Comparison of ENCODE assay signal across 23 mouse cellular contexts in genomic region chr1:134168985-134169697, GRCm38 (mm10). TPM values are rescaled to one million over a fixed set of nuclear protein-coding genes. Genes with fewer than 3 reads are reported as not detected.
DNase-seq lines count a peak whose midpoint lies in the region; ATAC-seq and TF ChIP-seq lines count a peak whose summit lies in the region.
"Had no signal": no experiment of that assay in that cellular context is flagged by ENCODE, and none has a peak within 500 bp of the region (broad histone marks: within the 10 kb centered on the region; RNA-seq: fewer than 3 reads in every experiment).

No protein-coding gene starts in this region.

- H3K4me2 ChIP-seq in intestine, postnatal 0 days (replicated peaks; ENCODE audit: low read depth), result no peak overlapping the region
- no peak overlapping the region for H3K4me2 ChIP-seq in intestine, embryonic 16.5 days (ENCODE audit: low read depth, low read length)
- no peak overlapping the region for H3K4me2 ChIP-seq in stomach, embryonic 16.5 days (ENCODE audit: low read depth, low read length)
- H3K4me2 ChIP-seq: embryonic facial prominence, embryonic 13.5 days; embryonic facial prominence, embryonic 15.5 days; forebrain, embryonic 12.5 days had no signal

- TF ChIP-seq CTCF in intestine, postnatal 0 days (IDR thresholded peaks at IDR 0.05; ENCODE audit: low read depth), result no peak
- TF ChIP-seq CTCF in small intestine, adult 2 months (IDR thresholded peaks at IDR 0.05; ENCODE audit: extremely low read depth, insufficient read length, insufficient replicate concordance, low read depth, low read length), result no peak

- H3K36me3 ChIP-seq in intestine, postnatal 0 days (ENCODE audit: control insufficient read depth, insufficient read depth), result no peaks in the 10 kb centered on the region
- H3K36me3 ChIP-seq in intestine, embryonic 16.5 days (ENCODE audit: control insufficient read depth, insufficient read depth, low read length), result no peaks in the 10 kb centered on the region
- H3K36me3 ChIP-seq in small intestine, adult 2 months (ENCODE audit: control insufficient read depth, insufficient read depth, low read length), result no peaks in the 10 kb centered on the region
- no peaks in the 10 kb centered on the region for H3K36me3 ChIP-seq in stomach, embryonic 16.5 days (ENCODE audit: control insufficient read depth, insufficient read depth, low read length)
- H3K36me3 ChIP-seq: embryonic facial prominence, embryonic 13.5 days; embryonic facial prominence, embryonic 15.5 days; forebrain, embryonic 10.5 days; forebrain, embryonic 12.5 days had no signal

- H3K4me3 ChIP-seq in intestine, postnatal 0 days (ENCODE audit: low read depth, low read length), result no peak overlapping the region
- no peak overlapping the region for H3K4me3 ChIP-seq in intestine, embryonic 16.5 days (ENCODE audit: low read length)
- H3K4me3 ChIP-seq in small intestine, adult 2 months (ENCODE audit: low read depth, low read length), result no peak overlapping the region
- no peak overlapping the region for H3K4me3 ChIP-seq in stomach, embryonic 16.5 days (replicated peaks; ENCODE audit: low read length)
- H3K4me3 ChIP-seq: embryonic facial prominence, embryonic 13.5 days; embryonic facial prominence, embryonic 15.5 days; erythroblast, embryonic 14.5 days; forebrain, embryonic 10.5 days; forebrain, embryonic 12.5 days had no signal

- no peak overlapping the region for H3K27ac ChIP-seq in intestine, postnatal 0 days (ENCODE audit: low read depth, low read length)
- no peak overlapping the region for H3K27ac ChIP-seq in intestine, embryonic 16.5 days (ENCODE audit: low read length)
- peak overlapping the region; percentile 4; the same call in 1 of the 2 replicates for H3K27ac ChIP-seq in small intestine, adult 2 months (ENCODE audit: insufficient read depth, low read depth, low read length)
- no peak overlapping the region for H3K27ac ChIP-seq in stomach, embryonic 16.5 days (ENCODE audit: low read length)
- H3K27ac ChIP-seq: embryonic facial prominence, embryonic 13.5 days; embryonic facial prominence, embryonic 15.5 days; forebrain, embryonic 10.5 days; forebrain, embryonic 12.5 days had no signal

- WGBS in intestine, postnatal 0 days, result 73% methylated on average over 8 of the region's 8 CpGs
- 86% methylated on average over 8 of the region's 8 CpGs for WGBS in intestine, embryonic 16.5 days
- WGBS in small intestine, adult 2 months, result 85% methylated on average over 8 of the region's 8 CpGs
- 81% methylated on average over 8 of the region's 8 CpGs for WGBS in stomach, embryonic 16.5 days

- ATAC-seq in intestine, postnatal 0 days, result peak; percentile 60
- ATAC-seq in intestine, embryonic 16.5 days, result no peak
- peak; percentile 58; the same call in 1 of the 2 replicates for ATAC-seq in stomach, embryonic 16.5 days (ENCODE audit: insufficient read depth, low FRiP score)
- ATAC-seq: forebrain, embryonic 14.5 days had no signal

- TF ChIP-seq POLR2A in small intestine, adult 2 months (IDR thresholded peaks at IDR 0.05; ENCODE audit: low read depth, low read length), result no peak

- H3K27me3 ChIP-seq in intestine, postnatal 0 days (replicated peaks; ENCODE audit: control insufficient read depth, insufficient read depth, low read length), result no peaks in the 10 kb centered on the region
- H3K27me3 ChIP-seq in intestine, embryonic 16.5 days (replicated peaks; ENCODE audit: control insufficient read depth, insufficient read depth, low read length), result no peaks in the 10 kb centered on the region
- no peaks in the 10 kb centered on the region for H3K27me3 ChIP-seq in small intestine, adult 2 months (ENCODE audit: control insufficient read depth, insufficient read depth, low read length)
- H3K27me3 ChIP-seq in stomach, embryonic 16.5 days (ENCODE audit: control insufficient read depth, insufficient read depth, low read length), result no peaks in the 10 kb centered on the region
- H3K27me3 ChIP-seq: embryonic facial prominence, embryonic 13.5 days; embryonic facial prominence, embryonic 15.5 days; forebrain, embryonic 12.5 days had no signal

- H3K9me3 ChIP-seq in intestine, postnatal 0 days (ENCODE audit: control insufficient read depth), result no peaks in the 10 kb centered on the region
- no peaks in the 10 kb centered on the region for H3K9me3 ChIP-seq in intestine, embryonic 16.5 days (ENCODE audit: control insufficient read depth, low read length)
- no peaks in the 10 kb centered on the region for H3K9me3 ChIP-seq in stomach, embryonic 16.5 days (replicated peaks; ENCODE audit: control insufficient read depth, low read length)
- H3K9me3 ChIP-seq: embryonic facial prominence, embryonic 13.5 days; embryonic facial prominence, embryonic 15.5 days; forebrain, embryonic 10.5 days; forebrain, embryonic 12.5 days had no signal

- DNase-seq in frontal cortex, postnatal 10 days (ENCODE audit: low spot score in 2 of 2), result no peak
- DNase-seq in frontal cortex, postnatal 25 days (ENCODE audit: low spot score in 2 of 2), result no peak
- DNase-seq: adrenal gland, adult 2 months; adrenal gland, postnatal 10 days; adrenal gland, postnatal 25 days; cerebellum, adult 11 months; cerebellum, adult 18-20 months; cerebellum, adult 8-10 months; cerebellum, adult 9-11 months; cerebellum, postnatal 14 days; cerebellum, postnatal 36 days; embryo, embryonic 11 days had no signal

- H3K4me1 ChIP-seq in intestine, postnatal 0 days (replicated peaks; ENCODE audit: control insufficient read depth, insufficient read depth, low read length), result no peaks in the 10 kb centered on the region
- peaks cover 9% of the 10 kb centered on the region for H3K4me1 ChIP-seq in intestine, embryonic 16.5 days (ENCODE audit: control insufficient read depth, insufficient read depth, low read length)
- peaks cover 10% of the 10 kb centered on the region; the same call in 1 of the 2 replicates for H3K4me1 ChIP-seq in small intestine, adult 2 months (ENCODE audit: control insufficient read depth, insufficient read depth, insufficient read length, low read length)
- no peaks in the 10 kb centered on the region for H3K4me1 ChIP-seq in stomach, embryonic 16.5 days (ENCODE audit: control insufficient read depth, insufficient read depth, low read length)
- H3K4me1 ChIP-seq: embryonic facial prominence, embryonic 13.5 days; embryonic facial prominence, embryonic 15.5 days; forebrain, embryonic 12.5 days had no signal

- no peak overlapping the region for H3K9ac ChIP-seq in intestine, postnatal 0 days (ENCODE audit: low read depth, low read length)
- no peak overlapping the region for H3K9ac ChIP-seq in intestine, embryonic 16.5 days (ENCODE audit: low read depth, low read length)
- no peak overlapping the region for H3K9ac ChIP-seq in stomach, embryonic 16.5 days (ENCODE audit: low read length)
- H3K9ac ChIP-seq: embryonic facial prominence, embryonic 13.5 days; embryonic facial prominence, embryonic 15.5 days; forebrain, embryonic 12.5 days had no signal

RNA-seq across cellular contexts. Expression of gene Chil1, which starts 12.8 kb away (rescaled TPM):
- 0.50 and 0.99 TPM in 2 replicates for polyA plus RNA-seq in intestine, postnatal 0 days (2015; fragmentation: Nextera tagmentation; extraction: Ambion mirVana)
- 0.43 and 0.57 TPM in 2 replicates for polyA plus RNA-seq in intestine, embryonic 16.5 days (2015; fragmentation: Nextera tagmentation; extraction: Ambion mirVana)
- polyA plus RNA-seq in small intestine, adult 2 months (2012; rRNA removed), result 0.46 and 0.88 TPM in 2 replicates
- polyA plus RNA-seq in stomach, embryonic 16.5 days (2015; fragmentation: Nextera tagmentation; extraction: Ambion mirVana), result 3.6 and 4.9 TPM in 2 replicates
- polyA plus RNA-seq: erythroblast, embryonic 14.5 days; forebrain, embryonic 10.5 days had no signal

RNA-seq across cellular contexts. Expression of gene Mybph, which starts 24.1 kb away (rescaled TPM):
- 0.13 TPM in 1 of 2 replicates, not detected in the other for polyA plus RNA-seq in intestine, postnatal 0 days (2015; fragmentation: Nextera tagmentation; extraction: Ambion mirVana)
- polyA plus RNA-seq in intestine, embryonic 16.5 days (2015; fragmentation: Nextera tagmentation; extraction: Ambion mirVana), result 0.17 and 0.24 TPM in 2 replicates
- polyA plus RNA-seq in small intestine, adult 2 months (2012; rRNA removed), result 0.05 and 0.08 TPM in 2 replicates
- polyA plus RNA-seq in stomach, embryonic 16.5 days (2015; fragmentation: Nextera tagmentation; extraction: Ambion mirVana), result 0.35 and 9.0 TPM in 2 replicates
- polyA plus RNA-seq: erythroblast, embryonic 14.5 days had no signal

RNA-seq across cellular contexts. Expression of gene Chit1, which starts 58.1 kb away (rescaled TPM):
- polyA plus RNA-seq in intestine, postnatal 0 days (2015; fragmentation: Nextera tagmentation; extraction: Ambion mirVana), result 0.25 TPM in 1 of 2 replicates, not detected in the other
- not detected in 2 replicates for polyA plus RNA-seq in intestine, embryonic 16.5 days (2015; fragmentation: Nextera tagmentation; extraction: Ambion mirVana)
- 1.6 TPM in 1 of 2 replicates, not detected in the other for polyA plus RNA-seq in small intestine, adult 2 months (2012; rRNA removed)
- 4.8 and 8.4 TPM in 2 replicates for polyA plus RNA-seq in stomach, embryonic 16.5 days (2015; fragmentation: Nextera tagmentation; extraction: Ambion mirVana)
- polyA plus RNA-seq: embryonic facial prominence, embryonic 11.5 days; embryonic facial prominence, embryonic 13.5 days; erythroblast, embryonic 14.5 days; forebrain, embryonic 10.5 days; forebrain, embryonic 12.5 days had no signal
